Comparison of ENCODE assay signal across 8 mouse cellular contexts in the genomic region with DNA sequence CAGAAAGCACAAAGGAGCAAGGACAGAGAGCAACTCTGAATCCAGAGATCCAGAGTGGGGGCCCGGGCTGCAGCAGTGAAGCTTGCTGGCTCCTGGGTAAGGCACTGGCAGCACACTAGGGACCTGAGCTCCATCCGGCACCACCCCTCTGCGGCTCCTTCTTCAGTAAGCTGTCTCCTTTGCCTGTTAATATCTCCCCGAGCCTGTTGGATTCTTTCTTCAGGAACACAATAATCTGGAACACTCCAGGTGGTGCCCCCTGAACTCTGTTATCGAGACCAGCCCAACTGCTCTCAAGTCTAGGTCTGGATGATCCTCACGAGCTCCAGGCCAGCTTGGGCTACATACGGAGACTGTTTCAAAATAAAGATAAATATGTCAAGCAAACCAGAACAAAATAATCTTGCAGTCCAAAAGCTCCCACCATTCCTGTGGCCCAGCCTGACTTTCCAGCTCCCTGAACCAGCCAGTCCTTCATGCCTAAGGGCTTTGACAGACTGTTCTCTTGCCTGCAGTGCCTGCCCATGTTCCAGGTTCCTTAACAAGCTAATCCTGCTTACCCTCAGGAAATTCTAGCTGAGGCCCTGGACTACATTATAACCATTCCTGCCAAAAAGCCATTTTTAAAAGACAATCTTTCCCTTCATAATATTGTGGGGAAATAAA. TPM values are rescaled to one million over a fixed set of nuclear protein-coding genes. Genes with fewer than 3 reads are reported as not detected.
DNase-seq lines count a peak whose midpoint lies in the region; ATAC-seq lines count a peak whose summit lies in the region.

No protein-coding gene starts in this region.

- DNase-seq in cerebellum, postnatal 25 days = peak; percentile 25 to 30
- DNase-seq in cerebellum, postnatal 4 days (ENCODE audit: low spot score in 2 of 2) = no peak
- DNase-seq in adipocyte (ENCODE audit: low spot score) = peak; percentile 16
- DNase-seq in gastrocnemius, postnatal 10 days = peak; percentile 29
- no peak for DNase-seq in left cerebral cortex, adult 18-20 months (ENCODE audit: low spot score in 2 of 2)
- no peak for DNase-seq in layer of hippocampus, adult 9-10 months (ENCODE audit: low spot score)
- DNase-seq in retina, postnatal 1 day = no peak

- H3K4me1 ChIP-seq in limb, embryonic 15.5 days = peaks cover 12% of the 10 kb centered on the region

- peak overlapping the region; percentile 85 for H3K27ac ChIP-seq in limb, embryonic 15.5 days

- no peaks in the 10 kb centered on the region for H3K9me3 ChIP-seq in limb, embryonic 15.5 days

- H3K4me2 ChIP-seq in limb, embryonic 15.5 days = peak overlapping the region; percentile 14; the same call in 1 of the 2 replicates

- no peak overlapping the region for H3K4me3 ChIP-seq in limb, embryonic 15.5 days

- no peaks in the 10 kb centered on the region for H3K27me3 ChIP-seq in limb, embryonic 15.5 days

- no peak overlapping the region for H3K9ac ChIP-seq in limb, embryonic 15.5 days

- ATAC-seq in limb, embryonic 15.5 days (ENCODE audit: insufficient number of reproducible peaks, low FRiP score, low TSS enrichment, low read depth) = no peak

- 34% methylated on average over 7 of the region's 7 CpGs for WGBS in limb, embryonic 15.5 days

- H3K36me3 ChIP-seq in limb, embryonic 15.5 days = no peaks in the 10 kb centered on the region

RNA-seq across cellular contexts. Expression of gene Osbpl9, which starts 28.2 kb away (rescaled TPM):
- 10 to 100 TPM; 93.6 to 98.0 TPM for total RNA-seq in gastrocnemius, postnatal 10 days (2021)
- polyA plus RNA-seq in limb, embryonic 15.5 days (2015; fragmentation: Nextera tagmentation; extraction: Ambion mirVana) = 62.1 and 63.8 TPM in 2 replicates
- total RNA-seq in left cerebral cortex, adult 18-20 months (2021) = 10 to 100 TPM; 57.1 to 58.7 TPM

Comparison
In these comparisons a context has a peak if more than half of its experiments do, and no peak if none do; other contexts are left out.
1. DNase-seq: peak in cerebellum, postnatal 25 days (2 of 2), adipocyte (single experiment) and gastrocnemius, postnatal 10 days (single experiment); none in cerebellum, postnatal 4 days (0 of 2), left cerebral cortex, adult 18-20 months (0 of 2), layer of hippocampus, adult 9-10 months (single experiment) and retina, postnatal 1 day (single experiment).